Mouse (Mus musculus) retina, adult 2 months (tissue): ENCODE measurements at regions not wholly inside any gene's neighbourhood (a gene's known extent, or its start where the extent isn't known, plus 50 kb on each side); places are given as distances from the start of the nearest gene placed in this dataset.

Experiments
- DNase-seq: peaks from one replicate; pipeline ENCODE4 v3.0.0-alpha.2; 2012; ENCODE audit warnings: low read depth, low spot score

GRCm38 (mm10) chr5:126724329-126724728 lies 517.3 kb upstream of the Tmem132c start:
- no peak for DNase-seq

DNA sequence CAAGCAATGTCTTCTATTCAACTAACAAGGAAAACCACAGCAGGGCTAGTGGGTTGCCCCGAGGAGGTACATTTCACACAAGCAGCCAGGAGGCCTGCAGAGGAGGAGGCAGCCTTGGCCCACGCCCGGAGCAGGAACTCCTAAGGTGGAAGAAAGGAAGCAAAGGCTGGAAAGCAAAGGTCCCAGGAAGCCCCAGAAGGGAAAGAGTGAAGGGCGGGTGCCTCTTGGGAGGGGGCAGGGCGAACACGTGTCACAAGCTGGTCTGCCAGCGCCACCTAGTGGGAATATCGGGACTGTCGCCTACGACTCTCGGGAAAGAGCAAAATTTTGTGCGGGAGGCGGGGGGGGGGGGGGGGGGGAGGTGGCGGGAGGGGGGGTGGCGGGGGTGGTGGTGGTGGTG lies 508.1 kb upstream of the Tmem132c start:
- DNase-seq = peak; percentile 32

GRCm38 (mm10) chr5:126735733-126736132 lies 505.9 kb upstream of the Tmem132c start:
- DNase-seq = no peak

GRCm38 (mm10) chr5:126737681-126738080 lies 503.9 kb upstream of the Tmem132c start:
- DNase-seq = no peak

- no peak for DNase-seq
Observed at GRCm38 (mm10) chr5:126740861-126741410, 500.7 kb upstream of the Tmem132c start.

GRCm38 (mm10) chr5:126755107-126755506 lies 486.5 kb upstream of the Tmem132c start:
- no peak for DNase-seq

GRCm38 (mm10) chr5:126765037-126765707 lies 476.4 kb upstream of the Tmem132c start:
- no peak for DNase-seq

- no peak for DNase-seq
Observed at GRCm38 (mm10) chr5:126769031-126769430, 472.6 kb upstream of the Tmem132c start.

DNA sequence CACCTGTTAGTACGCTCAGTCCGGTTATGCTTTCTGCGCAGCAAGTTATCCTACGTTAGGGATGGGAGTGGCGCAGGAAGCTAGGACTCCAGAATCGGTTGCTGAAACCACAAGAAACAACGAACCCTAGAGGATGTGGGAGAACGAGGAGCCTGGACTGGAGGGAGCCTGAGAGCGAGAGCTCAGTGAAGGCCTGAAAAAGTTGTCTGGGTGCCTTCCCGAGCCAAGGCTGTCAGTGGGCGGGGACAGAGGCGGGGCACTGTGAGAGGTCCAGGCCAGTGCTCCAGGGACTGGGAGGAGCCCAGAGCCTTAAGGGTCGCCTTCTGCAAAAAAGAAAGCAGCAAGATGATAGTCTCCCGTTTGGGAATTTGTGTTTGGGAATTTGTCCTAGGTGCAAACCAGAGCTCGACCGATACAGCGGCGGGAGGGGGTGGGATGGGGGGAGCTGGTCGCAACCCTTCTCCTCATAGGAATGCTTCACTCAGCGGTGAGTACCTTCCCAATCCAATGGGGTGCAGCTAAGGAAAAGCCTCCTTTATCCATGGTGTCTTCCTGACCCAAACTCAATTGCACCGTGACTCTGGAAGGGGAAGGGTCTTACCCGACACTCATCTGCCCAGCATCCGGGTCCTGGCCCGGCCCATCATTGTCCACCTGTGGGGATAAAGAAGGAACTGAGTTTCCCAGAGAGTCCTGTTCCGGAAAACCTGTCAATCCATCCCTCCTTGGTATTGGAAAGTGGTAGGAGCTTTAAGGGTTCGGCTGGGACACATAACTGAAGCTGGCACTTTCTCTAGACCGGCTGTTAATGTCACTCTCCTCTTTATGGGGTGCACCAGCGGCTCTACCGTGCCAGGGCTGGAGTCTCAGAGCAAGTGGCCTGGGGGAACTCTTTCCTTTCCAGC lies 453.6 kb upstream of the Tmem132c start:
- no peak for DNase-seq

GRCm38 (mm10) chr5:126799698-126800279 lies 441.8 kb upstream of the Tmem132c start:
- no peak for DNase-seq

DNA sequence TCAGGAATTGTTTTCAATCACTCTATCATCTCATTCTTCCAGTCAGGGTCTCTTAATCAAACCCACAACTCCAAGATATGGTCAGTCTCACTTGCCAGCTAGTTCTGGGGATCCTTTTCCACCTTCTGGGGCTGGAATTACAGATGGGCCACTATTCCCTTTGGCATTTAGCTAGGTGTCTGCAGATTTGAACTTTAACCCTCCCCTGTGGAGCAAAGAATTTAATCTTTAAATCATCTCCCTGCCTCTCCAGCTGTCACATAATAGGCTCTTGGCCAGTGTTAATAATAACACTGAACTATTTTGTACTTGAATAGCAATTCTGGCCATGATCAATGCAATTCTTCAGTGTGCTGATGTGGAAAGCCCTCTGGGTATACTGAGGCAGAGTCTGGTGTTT lies 435.0 kb upstream of the Tmem132c start:
- DNase-seq = no peak

- no peak for DNase-seq
Observed at GRCm38 (mm10) chr5:126816069-126816468, 425.5 kb upstream of the Tmem132c start.

- DNase-seq = no peak
Observed at GRCm38 (mm10) chr5:126835440-126835839, 406.2 kb upstream of the Tmem132c start.

- DNase-seq = no peak
Observed at GRCm38 (mm10) chr5:126842606-126843005, 399.0 kb upstream of the Tmem132c start.

DNA sequence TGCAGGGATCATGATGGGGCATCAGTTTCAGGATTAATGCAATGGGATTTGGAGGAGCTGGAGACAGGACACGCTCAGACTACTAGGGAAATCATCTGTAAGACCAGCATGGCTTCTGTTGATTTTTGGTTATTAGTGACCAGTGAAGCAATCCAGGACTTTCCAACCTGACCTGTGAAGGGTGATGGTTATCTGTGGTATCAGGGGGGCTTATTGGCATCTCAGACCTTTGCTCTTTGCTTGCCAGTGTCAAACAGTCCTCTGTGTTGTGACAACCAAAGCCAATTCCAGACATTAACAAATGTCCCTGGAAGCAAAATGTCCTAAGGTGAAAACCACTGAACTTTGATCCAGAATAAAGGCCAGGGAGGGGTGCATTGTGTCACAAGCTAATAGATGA lies 379.5 kb upstream of the Tmem132c start:
- no peak for DNase-seq

DNA sequence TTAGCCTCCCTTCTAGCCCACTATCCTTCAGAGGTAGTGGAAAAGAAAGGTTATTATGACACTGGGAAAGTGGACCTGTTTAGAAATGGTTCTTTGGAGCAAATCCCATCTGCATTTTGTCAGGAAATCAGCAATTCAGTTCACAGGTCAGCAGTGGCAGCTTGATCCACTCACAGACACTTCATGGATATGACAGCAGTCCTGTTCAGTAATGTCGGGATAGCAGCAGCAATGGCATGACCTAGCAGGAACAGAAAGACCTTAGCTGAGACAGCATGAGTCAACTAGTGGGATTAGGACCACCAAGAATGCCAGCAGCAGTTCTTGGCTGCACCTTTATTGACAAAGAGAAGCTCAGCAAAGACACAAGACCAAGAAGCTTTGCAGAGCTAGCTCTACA lies 365.8 kb upstream of the Tmem132c start:
- DNase-seq = no peak

DNA sequence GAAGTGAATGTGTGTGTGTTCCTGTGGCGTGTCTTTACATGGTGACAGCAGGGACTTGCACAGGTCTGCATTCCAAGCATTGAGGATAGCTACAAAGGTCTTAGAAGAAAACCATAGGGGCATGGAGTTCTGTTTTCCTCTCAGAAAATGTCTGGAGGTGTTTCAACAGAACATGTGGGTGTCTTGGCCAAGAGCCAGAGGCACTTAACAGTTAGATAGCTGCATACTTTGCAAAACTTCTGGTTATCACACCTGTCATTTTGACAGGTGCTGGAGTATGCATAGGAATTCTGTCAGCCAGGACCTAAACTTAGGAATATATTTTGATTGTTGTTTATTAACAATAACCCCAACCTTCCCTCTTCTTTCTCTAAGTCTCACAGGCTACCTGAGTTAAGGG lies 350.9 kb upstream of the Tmem132c start:
- DNase-seq = no peak

DNA sequence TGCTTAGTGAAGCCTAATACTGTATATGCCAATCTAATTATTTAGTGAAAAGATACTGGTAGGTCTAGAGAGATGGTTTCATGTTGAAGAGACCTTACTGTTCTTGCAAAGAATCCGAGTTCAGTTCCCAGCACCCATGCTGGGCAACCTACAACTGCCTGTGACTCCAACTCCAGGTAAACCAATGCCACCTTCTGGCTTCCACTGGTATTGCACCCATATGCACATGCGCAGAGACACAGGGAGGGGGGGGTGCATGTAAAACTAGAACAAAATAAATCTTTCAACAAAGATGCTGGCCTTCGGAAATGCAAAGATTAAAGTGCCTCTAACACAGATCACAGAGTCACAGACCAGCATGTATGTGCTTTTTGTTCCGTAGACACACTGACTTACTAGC lies 348.5 kb upstream of the Tmem132c start:
- DNase-seq = no peak

DNA sequence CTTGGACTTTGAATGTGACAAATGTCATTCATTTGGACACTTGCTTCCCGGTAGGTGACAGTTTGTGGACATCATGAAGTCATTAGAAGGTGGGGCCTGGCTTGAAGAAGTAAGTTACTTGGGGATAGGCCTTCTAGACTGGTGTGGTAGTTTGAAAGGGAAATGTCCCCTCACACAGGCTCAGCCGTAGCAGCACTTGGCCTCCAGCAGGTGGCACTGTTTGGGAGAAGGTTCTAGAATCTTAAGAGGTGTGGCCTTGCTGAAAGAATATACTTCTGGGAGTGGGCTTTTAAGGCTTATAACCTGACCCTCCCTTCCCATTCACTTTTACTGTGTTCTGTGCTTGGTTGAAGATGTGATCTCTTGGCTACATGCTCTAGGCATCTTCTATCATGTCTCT lies 331.5 kb upstream of the Tmem132c start:
- no peak for DNase-seq

- DNase-seq = no peak
Observed at GRCm38 (mm10) chr5:126917300-126917699, 324.3 kb upstream of the Tmem132c start.

DNA sequence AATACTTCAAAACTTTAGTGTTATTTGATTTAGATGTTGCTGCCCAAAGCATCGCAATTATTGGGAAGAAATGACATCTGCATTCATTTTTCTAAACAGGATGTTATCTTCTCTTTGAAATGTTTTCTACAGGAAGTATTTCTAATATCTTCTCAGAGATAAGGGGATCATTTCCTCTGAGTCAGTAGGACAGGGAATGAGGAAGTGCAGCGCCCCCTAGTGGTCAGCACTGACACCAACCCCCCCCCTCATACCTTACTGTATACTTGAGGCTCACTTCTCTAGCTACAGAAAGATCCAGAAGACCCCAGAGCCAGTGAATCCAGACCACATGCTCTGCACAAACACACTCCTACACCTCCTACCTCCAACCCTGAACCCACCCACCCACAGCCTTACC lies 308.1 kb upstream of the Tmem132c start:
- DNase-seq = no peak

DNA sequence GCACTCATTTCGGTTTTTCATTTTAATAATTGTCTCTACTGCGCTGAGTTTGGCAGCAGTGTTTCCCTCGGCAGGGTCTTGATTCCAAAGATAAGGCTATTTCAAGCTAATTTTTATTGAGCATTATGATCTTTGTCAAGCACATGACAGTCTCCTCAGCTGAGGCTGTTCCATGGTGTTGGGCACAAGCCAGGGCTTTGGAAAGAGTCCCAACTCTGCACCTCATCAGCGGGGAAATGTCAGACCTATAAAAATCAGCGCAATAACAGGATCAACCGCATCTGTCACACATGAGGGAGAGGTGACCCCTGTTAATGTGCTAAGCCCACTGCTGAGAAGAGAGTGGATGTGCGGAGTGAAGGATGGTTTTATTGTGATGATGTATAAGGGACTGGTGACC lies 296.7 kb upstream of the Tmem132c start:
- no peak for DNase-seq
